Mouse (Mus musculus) heart, postnatal 0 days (tissue): ENCODE data around the gene Gpn1.

Experiments
- CTCF ChIP-seq: IDR thresholded peaks from 2 replicates; pipeline ENCODE4 v1.5.1; 2016; ENCODE audit warnings: antibody characterized with exemption, control low read depth, low read depth
- EP300 ChIP-seq: IDR thresholded peaks from 2 replicates; pipeline ENCODE4 v1.6.1; 2016; ENCODE audit warnings: antibody characterized with exemption, low read depth

GRCm38 (mm10) chr5:31451878-31452561 is 42.5 kb upstream of the Gpn1 start, which contains the start of gene Zfp512:
- TF ChIP-seq CTCF (no peak), EP300 (no peak)
